Mouse (Mus musculus): ENCODE measurements around the gene Musk. TPM values are rescaled to one million over a fixed set of nuclear protein-coding genes. Genes with fewer than 3 reads are reported as not detected.

The Musk gene
- polyA plus RNA-seq, 1 experiment from 2014 or later: 0.21 TPM

DNA sequence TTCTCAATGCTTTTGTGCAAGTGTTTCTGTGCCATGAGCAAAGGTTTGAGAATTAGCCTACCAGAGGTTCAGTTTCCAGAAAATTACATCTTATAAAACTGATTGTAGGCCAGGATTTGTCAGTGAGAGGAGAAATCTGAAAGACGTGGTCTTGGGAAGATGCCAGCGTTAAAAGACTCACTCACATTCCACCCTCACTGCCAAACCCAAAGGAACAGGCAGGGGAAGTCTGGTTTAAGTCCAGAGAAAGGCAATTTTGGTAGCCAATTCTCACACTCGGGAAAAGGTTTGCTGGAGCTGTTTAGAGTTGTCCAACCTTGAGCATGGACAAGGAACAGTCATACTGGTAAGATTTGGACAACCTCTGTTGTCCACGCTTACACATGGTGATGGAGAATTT lies 131.6 kb downstream of the Musk start:
- H3K4me2 ChIP-seq (replicated peaks; ENCODE audit: low read depth): no peak overlapping the region
- H3K9me3 ChIP-seq (ENCODE audit: control insufficient read depth): no peaks in the 10 kb centered on the region
- WGBS: 70% methylated on average over 4 of the region's 4 CpGs
- no peaks in the 10 kb centered on the region for H3K36me3 ChIP-seq (ENCODE audit: control insufficient read depth, insufficient read depth)
- H3K4me1 ChIP-seq (replicated peaks; ENCODE audit: control insufficient read depth, insufficient read depth, low read length): no peaks in the 10 kb centered on the region
- TF ChIP-seq CTCF (IDR thresholded peaks at IDR 0.05; ENCODE audit: low read depth): no peak
- no peak overlapping the region for H3K9ac ChIP-seq (ENCODE audit: low read depth, low read length)
- ATAC-seq: no peak
- H3K27me3 ChIP-seq (replicated peaks; ENCODE audit: control insufficient read depth, insufficient read depth, low read length): no peaks in the 10 kb centered on the region
- H3K27ac ChIP-seq (ENCODE audit: low read depth, low read length): no peak overlapping the region
- H3K4me3 ChIP-seq (ENCODE audit: low read depth, low read length): no peak overlapping the region

DNA sequence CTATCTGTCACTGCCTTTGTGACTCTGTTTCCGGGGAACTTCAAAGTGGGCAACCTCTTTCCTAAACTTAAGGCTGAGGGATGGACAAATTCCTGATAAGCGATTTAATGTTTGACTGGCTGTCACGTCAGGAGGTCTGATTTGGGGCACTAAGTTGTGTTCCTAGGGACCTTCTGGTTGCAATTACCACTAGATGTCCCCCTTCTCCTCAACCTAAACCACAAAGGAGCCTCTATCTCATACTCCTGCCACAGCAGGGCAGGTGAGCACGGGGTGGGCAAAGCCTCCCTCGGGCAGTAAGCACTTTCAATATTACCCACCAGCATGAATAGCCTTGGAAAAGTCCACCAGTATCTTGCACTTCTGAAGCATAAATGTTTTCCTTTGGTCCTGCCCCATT lies 133.5 kb downstream of the Musk start:
- Histone ChIP-seq H3K27ac (ENCODE audit: low read depth, low read length) (no peak overlapping the region), H3K9me3 (ENCODE audit: control insufficient read depth) (no peaks in the 10 kb centered on the region), H3K4me1 (replicated peaks; ENCODE audit: control insufficient read depth, insufficient read depth, low read length) (no peaks in the 10 kb centered on the region), H3K4me3 (ENCODE audit: low read depth, low read length) (no peak overlapping the region), H3K36me3 (ENCODE audit: control insufficient read depth, insufficient read depth) (no peaks in the 10 kb centered on the region), H3K27me3 (replicated peaks; ENCODE audit: control insufficient read depth, insufficient read depth, low read length) (no peaks in the 10 kb centered on the region), H3K4me2 (replicated peaks; ENCODE audit: low read depth) (no peak overlapping the region), H3K9ac (ENCODE audit: low read depth, low read length) (no peak overlapping the region)
- ATAC-seq: no peak
- 19% methylated on average over 5 of the region's 5 CpGs for WGBS
- peak; percentile 74 for TF ChIP-seq CTCF (IDR thresholded peaks at IDR 0.05; ENCODE audit: low read depth)

DNA sequence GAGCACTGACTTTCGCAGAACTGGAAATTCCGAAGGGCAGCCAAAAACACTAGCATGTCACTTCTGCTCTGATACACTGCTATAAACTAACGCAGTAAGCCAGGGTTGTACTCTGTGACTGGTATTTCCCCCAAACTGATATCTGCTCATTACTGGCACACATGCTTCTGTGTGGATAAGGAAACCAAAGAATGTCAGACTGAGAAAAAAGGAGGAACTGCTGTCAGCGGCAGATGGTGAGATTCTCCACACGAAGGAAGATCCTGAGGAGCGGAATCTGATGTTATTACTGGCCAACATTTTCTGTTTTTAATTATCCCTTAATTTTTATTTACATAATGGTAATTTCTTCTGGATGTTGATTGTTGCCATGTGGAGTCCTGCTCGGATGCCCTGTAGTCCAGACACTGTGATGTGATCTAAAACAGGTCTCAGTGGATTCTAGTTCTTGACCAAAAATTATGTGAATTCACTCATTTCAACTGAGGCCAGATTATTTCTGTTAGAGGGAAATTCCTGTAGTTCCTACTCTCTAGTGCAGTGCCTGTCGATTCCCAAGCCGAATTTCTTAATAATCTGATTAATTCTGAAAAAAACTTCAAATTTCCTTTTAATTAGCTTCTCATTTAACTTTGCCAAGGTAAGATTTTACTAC lies 137.6 kb downstream of the Musk start:
- no peak overlapping the region for H3K4me2 ChIP-seq (replicated peaks; ENCODE audit: low read depth)
- no peak overlapping the region for H3K27ac ChIP-seq (ENCODE audit: low read depth, low read length)
- H3K27me3 ChIP-seq (replicated peaks; ENCODE audit: control insufficient read depth, insufficient read depth, low read length): no peaks in the 10 kb centered on the region
- H3K4me3 ChIP-seq (ENCODE audit: low read depth, low read length): no peak overlapping the region
- H3K9ac ChIP-seq (ENCODE audit: low read depth, low read length): no peak overlapping the region
- ATAC-seq: no peak
- H3K36me3 ChIP-seq (ENCODE audit: control insufficient read depth, insufficient read depth): no peaks in the 10 kb centered on the region
- 61% methylated on average over 9 of the region's 9 CpGs for WGBS
- no peaks in the 10 kb centered on the region for H3K4me1 ChIP-seq (replicated peaks; ENCODE audit: control insufficient read depth, insufficient read depth, low read length)
- H3K9me3 ChIP-seq (ENCODE audit: control insufficient read depth): no peaks in the 10 kb centered on the region
- no peak for TF ChIP-seq CTCF (IDR thresholded peaks at IDR 0.05; ENCODE audit: low read depth)

Other genes starting within 250 kb of the Musk start
- 2.0 and 2.5 TPM in 2 replicates for gene Svep1, start 79.1 kb upstream of the Musk start, polyA plus RNA-seq (2015; fragmentation: Nextera tagmentation; extraction: Ambion mirVana)